Mouse (Mus musculus) MEL (cell line): ENCODE measurements around the gene Nudc.

ENCODE experiments used
- BHLHE40 ChIP-seq: IDR thresholded peaks from 2 replicates; pipeline ENCODE4 v1.6.1; 2012; ENCODE audit warnings: low read depth, mild to moderate bottlenecking, inconsistent platforms, low read length, improper control_type of control experiment, borderline replicate concordance
- CHD2 ChIP-seq: IDR thresholded peaks from 2 replicates; pipeline ENCODE4 v1.6.1; 2011; ENCODE audit warnings: low read length, improper control_type of control experiment
- CTCF ChIP-seq, 3 experiments: IDR thresholded peaks in 2 of 3; conservative IDR thresholded peaks in 1 of 3; 2 replicates each; pipeline ENCODE4 v1.5.1; 2011 to 2012; ENCODE audit warnings: low read length in 3 of 3, low read depth in 2 of 3, mild to moderate bottlenecking in 2 of 3, improper control_type of control experiment in 1 of 3, inconsistent platforms in 1 of 3, mixed read lengths in 1 of 3, moderate library complexity in 1 of 3; ENCODE audit not compliant: control insufficient read depth in 1 of 3, insufficient read depth in 1 of 3, poor library complexity in 1 of 3, severe bottlenecking in 1 of 3
- EP300 ChIP-seq, 2 experiments: IDR thresholded peaks; 2 replicates each; pipeline ENCODE4 v1.6.1; 2011; ENCODE audit warnings: improper control_type of control experiment in 2 of 2, low read length in 2 of 2, low read depth in 1 of 2, mild to moderate bottlenecking in 1 of 2
- ETS1 ChIP-seq: IDR thresholded peaks from 2 replicates; pipeline ENCODE4 v1.6.1; 2012; ENCODE audit warnings: low read depth, mild to moderate bottlenecking, inconsistent platforms, low read length, improper control_type of control experiment, moderate library complexity
- MAX ChIP-seq: IDR thresholded peaks from 2 replicates; pipeline ENCODE4 v1.6.1; 2011; ENCODE audit warnings: low read length, improper control_type of control experiment
- POLR2A ChIP-seq, 2 experiments: IDR thresholded peaks; 2 replicates each; pipeline ENCODE4 v1.6.1; 2011 to 2012; ENCODE audit warnings: low read length in 2 of 2, mild to moderate bottlenecking in 2 of 2, control low read depth in 1 of 2, improper control_type of control experiment in 1 of 2, low read depth in 1 of 2, moderate library complexity in 1 of 2; ENCODE audit not compliant: control insufficient read depth in 1 of 2, insufficient read depth in 1 of 2, poor library complexity in 1 of 2
- POLR2AphosphoS5 ChIP-seq: IDR thresholded peaks from 2 replicates; pipeline ENCODE4 v1.6.1; 2012; ENCODE audit warnings: low read depth, borderline replicate concordance, mild to moderate bottlenecking, inconsistent platforms, low read length, moderate library complexity, mixed read lengths
- RCOR1 ChIP-seq: IDR thresholded peaks from 2 replicates; pipeline ENCODE4 v1.6.1; 2012; ENCODE audit warnings: low read depth, mild to moderate bottlenecking, inconsistent platforms, low read length, improper control_type of control experiment
- TAL1 ChIP-seq: IDR thresholded peaks from 2 replicates; pipeline ENCODE4 v1.6.1; 2012; ENCODE audit warnings: mild to moderate bottlenecking, inconsistent platforms, low read length, moderate library complexity, mixed read lengths
- TBP ChIP-seq: IDR thresholded peaks from 2 replicates; pipeline ENCODE4 v1.8.0; 2011; ENCODE audit warnings: low read depth, low read length, improper control_type of control experiment
- ZC3H11A ChIP-seq: IDR thresholded peaks from 2 replicates; pipeline ENCODE4 v1.6.1; 2012; ENCODE audit warnings: low read depth, mild to moderate bottlenecking, inconsistent platforms, low read length, improper control_type of control experiment
- ZKSCAN1 ChIP-seq: IDR thresholded peaks from 2 replicates; pipeline ENCODE4 v1.6.1; 2012; ENCODE audit warnings: low read depth, mild to moderate bottlenecking, inconsistent platforms, low read length, improper control_type of control experiment, moderate library complexity

- TF ChIP-seq ZC3H11A (peak; percentile 78), CTCF (IDR thresholded peaks at IDR 0.05 in 2 of 3, conservative IDR thresholded peaks at IDR 0.05 in 1 of 3; ENCODE audit: control insufficient read depth in 1 of 3, insufficient read depth in 1 of 3, low read depth in 2 of 3, low read length in 3 of 3, poor library complexity in 1 of 3, severe bottlenecking in 1 of 3) (peak; percentile 90 to 93 (median 92)), BHLHE40 (no peak), MAX (no peak), EP300 (IDR thresholded peaks at IDR 0.05; ENCODE audit: low read depth in 1 of 2, low read length in 2 of 2) (no peak), POLR2AphosphoS5 (no peak), ZKSCAN1 (no peak), TBP (0 out of 2 replicates have a peak, but pooled peaks have one; percentile 31), TAL1 (no peak), RCOR1 (no peak), CHD2 (no peak), ETS1 (no peak), POLR2A (IDR thresholded peaks at IDR 0.05; ENCODE audit: control insufficient read depth in 1 of 2, insufficient read depth in 1 of 2, low read depth in 1 of 2, low read length in 2 of 2, poor library complexity in 1 of 2) (no peak)
These were observed 32.8 kb downstream of the Nudc start for GRCm38 (mm10) chr4:133512972-133513371.
